Mouse (Mus musculus): ENCODE results near the gene Spen. TPM values are rescaled to one million over a fixed set of nuclear protein-coding genes. Genes with fewer than 3 reads are reported as not detected.

Spen gene
- polyA plus RNA-seq, 1 experiment: 101 TPM

DNA sequence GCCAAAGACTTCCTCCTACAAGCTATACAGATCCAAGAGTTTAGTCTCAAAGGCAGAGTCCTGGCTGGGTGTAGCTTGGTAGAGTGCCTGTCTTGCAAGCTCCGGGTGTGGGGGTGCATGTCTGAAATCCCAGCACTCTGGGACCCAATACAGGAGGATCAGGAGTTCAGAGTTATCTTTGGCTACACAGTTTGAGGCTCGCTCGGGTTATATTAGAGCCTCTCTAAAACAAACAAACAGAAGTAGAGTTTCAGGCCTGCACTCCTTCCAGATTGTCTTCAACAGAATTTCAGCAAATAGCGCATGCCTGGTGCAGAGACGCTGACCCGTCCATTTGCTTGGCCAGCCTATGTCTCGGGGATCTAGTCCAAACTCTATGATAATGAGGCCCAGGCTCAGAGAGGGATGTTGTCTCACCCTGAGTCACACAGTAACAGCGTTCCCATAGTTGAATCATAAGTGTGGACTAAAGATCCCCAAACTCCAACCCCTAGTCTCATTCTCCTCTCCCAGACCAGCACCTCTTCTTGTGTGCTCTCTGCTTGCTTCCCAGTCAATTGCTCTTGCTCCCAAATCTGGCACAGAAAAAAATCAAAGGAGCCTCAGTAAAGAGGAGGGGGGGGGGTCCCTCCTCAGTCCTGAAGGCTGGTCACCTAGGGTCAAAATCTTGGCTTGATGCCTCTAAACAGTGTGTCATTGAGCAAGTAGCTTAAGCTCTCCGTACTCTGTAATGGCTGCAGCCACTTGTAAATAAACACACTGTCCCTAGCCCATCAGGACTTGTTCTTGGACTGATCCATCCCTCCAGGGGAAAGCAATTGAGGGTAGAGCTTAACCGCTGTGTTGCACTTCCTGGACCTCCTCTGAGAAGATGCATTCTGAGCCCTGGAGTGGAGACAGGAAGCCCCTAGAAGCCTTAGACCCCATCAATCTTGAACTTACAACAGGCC lies 111.3 kb downstream of the Spen start:
- TF ChIP-seq GATA1 (IDR thresholded peaks at IDR 0.05; ENCODE audit: borderline replicate concordance, low read length) (no peak), FLI1 (IDR thresholded peaks at IDR 0.05; ENCODE audit: low read length) (no peak)
- Histone ChIP-seq H3K9me3 (no peaks in the 10 kb centered on the region), H3K4me3 (replicated peaks) (no peak overlapping the region), H3K27me3 (replicated peaks) (peaks cover 68% of the 10 kb centered on the region), H3K4me1 (peaks cover 25% of the 10 kb centered on the region), H3K36me3 (replicated peaks; ENCODE audit: low read length) (no peaks in the 10 kb centered on the region)

DNA sequence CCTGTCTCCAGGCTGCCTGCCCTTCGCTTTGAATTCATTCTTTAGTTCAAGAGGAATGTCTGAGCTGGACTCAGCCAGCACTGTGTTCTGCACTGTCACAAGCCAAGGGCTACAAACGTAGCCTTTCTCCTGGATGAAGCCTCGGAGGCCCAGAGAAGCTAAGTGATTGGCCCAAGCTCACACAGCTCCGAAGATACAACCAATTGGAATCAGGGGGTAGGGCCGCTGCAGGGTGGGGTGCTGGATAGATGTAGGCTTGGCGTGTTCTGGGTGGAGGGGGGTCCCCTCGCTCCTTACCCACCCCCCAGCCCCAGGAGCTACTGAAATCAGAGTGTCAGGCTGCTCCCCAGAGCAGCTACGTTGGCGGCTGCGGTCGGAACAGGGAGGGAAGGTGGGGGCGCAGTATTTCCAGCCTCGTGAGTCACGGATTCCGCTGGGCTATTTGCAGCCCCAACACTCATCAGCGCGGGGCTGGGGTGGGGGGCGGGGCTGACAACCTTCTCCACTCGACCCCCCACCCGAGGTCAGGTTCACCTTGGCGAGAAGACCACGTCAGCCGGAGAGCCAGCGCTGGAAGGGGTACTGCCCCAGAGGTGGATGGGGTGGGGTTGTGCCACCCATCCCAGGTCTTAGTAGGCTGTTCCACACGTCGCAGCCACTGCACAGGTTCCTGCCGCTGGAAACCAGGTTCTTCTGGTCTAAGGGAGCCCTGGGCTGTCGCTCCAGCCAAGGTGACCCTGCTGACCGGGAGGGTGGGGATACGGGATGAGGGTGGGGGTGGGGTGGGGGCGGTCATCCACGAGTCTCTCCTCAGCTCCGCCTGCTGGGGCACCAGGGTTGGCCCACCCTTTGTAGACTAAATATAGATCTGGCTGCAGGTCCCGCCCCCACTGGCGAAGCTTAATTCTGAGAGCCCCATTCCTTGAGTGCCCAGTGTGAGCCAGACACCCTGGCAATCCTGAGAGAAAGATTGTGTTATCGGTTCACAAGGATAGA lies 112.6 kb downstream of the Spen start:
- Histone ChIP-seq H3K4me1 (peaks cover 13% of the 10 kb centered on the region), H3K36me3 (replicated peaks; ENCODE audit: low read length) (no peaks in the 10 kb centered on the region), H3K4me3 (replicated peaks) (peak overlapping the region; percentile 38), H3K27me3 (replicated peaks) (peaks cover 81% of the 10 kb centered on the region), H3K9me3 (no peaks in the 10 kb centered on the region)
- TF ChIP-seq FLI1 (IDR thresholded peaks at IDR 0.05; ENCODE audit: low read length) (no peak), GATA1 (IDR thresholded peaks at IDR 0.05; ENCODE audit: borderline replicate concordance, low read length) (no peak)

- H3K4me3 ChIP-seq (replicated peaks): no peak overlapping the region
- TF ChIP-seq FLI1 (IDR thresholded peaks at IDR 0.05; ENCODE audit: low read length) (no peak), GATA1 (IDR thresholded peaks at IDR 0.05; ENCODE audit: borderline replicate concordance, low read length) (no peak)
- H3K4me1 ChIP-seq: peaks cover 12% of the 10 kb centered on the region
- no peaks in the 10 kb centered on the region for H3K9me3 ChIP-seq
- H3K36me3 ChIP-seq (replicated peaks; ENCODE audit: low read length): no peaks in the 10 kb centered on the region
- H3K27me3 ChIP-seq (replicated peaks): peaks cover 92% of the 10 kb centered on the region
Measured at GRCm38 (mm10) chr4:141423691-141424431, 114.5 kb downstream of the Spen start.

DNA sequence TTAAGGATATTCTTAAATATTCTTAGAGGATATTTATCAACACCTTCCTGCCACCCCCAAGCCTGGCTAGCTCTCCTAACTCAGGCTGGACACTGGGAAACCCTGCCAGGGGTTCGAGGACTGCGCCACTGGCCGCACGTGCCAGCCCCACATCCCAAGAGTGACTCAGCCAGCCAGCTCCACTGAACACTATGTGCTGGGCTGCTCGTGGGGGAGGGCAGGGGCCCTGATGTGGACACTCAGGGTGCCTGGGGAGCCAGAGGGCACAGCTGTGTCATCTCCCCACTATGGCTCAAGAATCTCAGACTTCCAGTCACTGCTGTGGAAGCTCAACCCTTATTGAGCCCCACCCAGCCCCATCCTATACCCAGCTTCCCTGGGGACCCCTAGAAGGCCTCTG lies 115.1 kb downstream of the Spen start:
- TF ChIP-seq FLI1 (IDR thresholded peaks at IDR 0.05; ENCODE audit: low read length) (no peak), GATA1 (IDR thresholded peaks at IDR 0.05; ENCODE audit: borderline replicate concordance, low read length) (no peak)
- Histone ChIP-seq H3K36me3 (replicated peaks; ENCODE audit: low read length) (no peaks in the 10 kb centered on the region), H3K4me3 (replicated peaks) (no peak overlapping the region), H3K9me3 (no peaks in the 10 kb centered on the region), H3K4me1 (peaks cover 12% of the 10 kb centered on the region), H3K27me3 (replicated peaks) (peaks cover 88% of the 10 kb centered on the region)

GRCm38 (mm10) chr4:141422841-141423240 lies 115.6 kb downstream of the Spen start:
- Histone ChIP-seq H3K4me3 (replicated peaks) (peak overlapping the region; percentile 56), H3K4me1 (peaks cover 12% of the 10 kb centered on the region), H3K36me3 (replicated peaks; ENCODE audit: low read length) (no peaks in the 10 kb centered on the region), H3K9me3 (no peaks in the 10 kb centered on the region), H3K27me3 (replicated peaks) (peaks cover 84% of the 10 kb centered on the region)
- TF ChIP-seq FLI1 (IDR thresholded peaks at IDR 0.05; ENCODE audit: low read length) (no peak), GATA1 (IDR thresholded peaks at IDR 0.05; ENCODE audit: borderline replicate concordance, low read length) (no peak)

- no peaks in the 10 kb centered on the region for H3K36me3 ChIP-seq (replicated peaks; ENCODE audit: low read length)
- no peaks in the 10 kb centered on the region for H3K9me3 ChIP-seq
- peaks cover 81% of the 10 kb centered on the region for H3K27me3 ChIP-seq (replicated peaks)
- no peak overlapping the region for H3K4me3 ChIP-seq (replicated peaks)
- TF ChIP-seq GATA1 (IDR thresholded peaks at IDR 0.05; ENCODE audit: borderline replicate concordance, low read length): no peak
- TF ChIP-seq FLI1 (IDR thresholded peaks at IDR 0.05; ENCODE audit: low read length): no peak
- H3K4me1 ChIP-seq: peaks cover 12% of the 10 kb centered on the region
Measured at GRCm38 (mm10) chr4:141421423-141421822, 117.0 kb downstream of the Spen start.

GRCm38 (mm10) chr4:141420886-141421285 lies 117.5 kb downstream of the Spen start:
- H3K4me3 ChIP-seq (replicated peaks): no peak overlapping the region
- peaks cover 10% of the 10 kb centered on the region for H3K4me1 ChIP-seq
- H3K36me3 ChIP-seq (replicated peaks; ENCODE audit: low read length): no peaks in the 10 kb centered on the region
- peaks cover 81% of the 10 kb centered on the region for H3K27me3 ChIP-seq (replicated peaks)
- TF ChIP-seq FLI1 (IDR thresholded peaks at IDR 0.05; ENCODE audit: low read length): no peak
- no peak for TF ChIP-seq GATA1 (IDR thresholded peaks at IDR 0.05; ENCODE audit: borderline replicate concordance, low read length)
- H3K9me3 ChIP-seq: no peaks in the 10 kb centered on the region

GRCm38 (mm10) chr4:141420192-141420829 lies 118.1 kb downstream of the Spen start, which contains the start of gene Hspb7:
Gene Hspb7, plus strand, starts transcription at chr4:141420779.
- Histone ChIP-seq H3K36me3 (replicated peaks; ENCODE audit: low read length) (no peaks in the 10 kb centered on the region), H3K4me1 (peaks cover 5% of the 10 kb centered on the region), H3K4me3 (replicated peaks) (no peak within 1 kb of the TSS), H3K9me3 (no peaks in the 10 kb centered on the region), H3K27me3 (replicated peaks) (peaks cover 81% of the 10 kb centered on the region)
- TF ChIP-seq FLI1 (IDR thresholded peaks at IDR 0.05; ENCODE audit: low read length): no peak
- TF ChIP-seq GATA1 (IDR thresholded peaks at IDR 0.05; ENCODE audit: borderline replicate concordance, low read length): no peak
